Mouse (Mus musculus): ENCODE data around the gene Zfp872.

GRCm38 (mm10) chr9:22244242-22244641 lies 56.4 kb downstream of the Zfp872 start:
- no peak for TF ChIP-seq EP300 (IDR thresholded peaks at IDR 0.05; ENCODE audit: low read length)
- no peak for TF ChIP-seq TCF12 (IDR thresholded peaks at IDR 0.05; ENCODE audit: low read depth, low read length)
- TF ChIP-seq UBTF (IDR thresholded peaks at IDR 0.05; ENCODE audit: low read depth, low read length): no peak
- TF ChIP-seq CTCF (conservative IDR thresholded peaks at IDR 0.05 in 1 of 2, IDR thresholded peaks at IDR 0.05 in 1 of 2; ENCODE audit: low read depth in 2 of 2, low read length in 2 of 2): no peak
- TF ChIP-seq ZC3H11A (IDR thresholded peaks at IDR 0.05; ENCODE audit: low read depth, low read length): no peak
- no peak for TF ChIP-seq ZMIZ1 (IDR thresholded peaks at IDR 0.05; ENCODE audit: low read depth, low read length)
- no peak for TF ChIP-seq POLR2A (IDR thresholded peaks at IDR 0.05; ENCODE audit: low read depth, low read length)
- no peak for TF ChIP-seq NRF1 (IDR thresholded peaks at IDR 0.05; ENCODE audit: low read depth, low read length)
- TF ChIP-seq NELFE (IDR thresholded peaks at IDR 0.05; ENCODE audit: low read depth, low read length): no peak
